Mouse (Mus musculus) CH12.LX (cell line): ENCODE results near the gene Lrrc8c. TPM values are rescaled to one million over a fixed set of nuclear protein-coding genes. Genes with fewer than 3 reads are reported as not detected.

Source experiments
- DNase-seq: peaks from one replicate; pipeline ENCODE4 v3.0.0-alpha.2; 2013; ENCODE audit errors: extremely low read depth
- H3K27ac ChIP-seq: 2 replicates; pipeline ENCODE4 v1.5.1; 2012; ENCODE audit warnings: low read depth, mild to moderate bottlenecking, control low read depth, moderate library complexity; ENCODE audit not compliant: insufficient read depth
- H3K27me3 ChIP-seq: replicated peaks from 2 replicates; pipeline ENCODE3; 2012; ENCODE audit warnings: inconsistent platforms
- H3K36me3 ChIP-seq, 2 experiments: replicated peaks in 1 of 2; 2 replicates each; pipeline versions ENCODE3 to v1.6.1; 2012; ENCODE audit warnings: inconsistent platforms in 1 of 2, low read length in 1 of 2, mild to moderate bottlenecking in 1 of 2, mixed read lengths in 1 of 2, moderate library complexity in 1 of 2; ENCODE audit not compliant: control insufficient read depth in 1 of 2, insufficient read depth in 1 of 2
- H3K4me1 ChIP-seq, 2 experiments: 2 replicates each; pipeline ENCODE4 v1.6.1; 2012; ENCODE audit warnings: inconsistent platforms in 1 of 2, moderate library complexity in 1 of 2; ENCODE audit not compliant: insufficient read depth in 2 of 2, control insufficient read depth in 1 of 2
- H3K4me2 ChIP-seq: 2 replicates; pipeline ENCODE4 v1.6.1; 2012; ENCODE audit warnings: low read depth, mild to moderate bottlenecking, control low read depth; ENCODE audit not compliant: poor library complexity, insufficient read depth, severe bottlenecking
- H3K4me3 ChIP-seq, 3 experiments: fragments of 150-350 bp in 1 of 3; sonication (generic) in 1 of 3; replicated peaks in 1 of 3; 2 replicates each; pipeline versions ENCODE3 to v1.5.1; 2011 to 2012; ENCODE audit warnings: low read depth in 2 of 3, low read length in 2 of 3, mild to moderate bottlenecking in 2 of 3, moderate library complexity in 2 of 3, control low read depth in 1 of 3, improper control_type of control experiment in 1 of 3, inconsistent platforms in 1 of 3, mixed read lengths in 1 of 3; ENCODE audit not compliant: poor library complexity in 1 of 3
- H3K79me2 ChIP-seq: replicated peaks from 2 replicates; pipeline ENCODE4 v1.6.1; 2012; ENCODE audit warnings: mild to moderate bottlenecking, moderate library complexity; ENCODE audit not compliant: control insufficient read depth, poor library complexity, insufficient read depth, severe bottlenecking; ENCODE audit errors: extremely low read depth
- H3K9ac ChIP-seq: 2 replicates; pipeline ENCODE4 v1.6.1; 2012; ENCODE audit warnings: low read depth, mild to moderate bottlenecking, control low read depth, moderate library complexity; ENCODE audit not compliant: insufficient read depth
- H3K9me3 ChIP-seq: replicated peaks from 2 replicates; pipeline ENCODE3; 2012; ENCODE audit warnings: low read length, inconsistent platforms, mixed read lengths
- BHLHE40 ChIP-seq: IDR thresholded peaks from 2 replicates; pipeline ENCODE4 v1.6.1; 2011; ENCODE audit warnings: mild to moderate bottlenecking, low read depth, low read length, improper control_type of control experiment
- CHD2 ChIP-seq: IDR thresholded peaks from 2 replicates; pipeline ENCODE4 v1.6.1; 2011; ENCODE audit warnings: low read length, improper control_type of control experiment
- CTCF ChIP-seq, 2 experiments: IDR thresholded peaks in 1 of 2; conservative IDR thresholded peaks in 1 of 2; 2 replicates each; pipeline ENCODE4 v1.5.1; 2011 to 2012; ENCODE audit warnings: low read depth in 2 of 2, low read length in 2 of 2, improper control_type of control experiment in 1 of 2, inconsistent platforms in 1 of 2, mild to moderate bottlenecking in 1 of 2, moderate library complexity in 1 of 2
- ETS1 ChIP-seq: conservative IDR thresholded peaks from 2 replicates; pipeline ENCODE4 v1.6.1; 2012; ENCODE audit warnings: low read depth, mild to moderate bottlenecking, inconsistent platforms, low read length, improper control_type of control experiment, moderate library complexity
- GABPA ChIP-seq: IDR thresholded peaks from 2 replicates; pipeline ENCODE4 v1.6.1; 2012; ENCODE audit warnings: low read depth, low read length, improper control_type of control experiment, inconsistent platforms; ENCODE audit not compliant: insufficient replicate concordance
- JUN ChIP-seq: IDR thresholded peaks from 2 replicates; pipeline ENCODE4 v1.6.1; 2011; ENCODE audit warnings: low read depth, mild to moderate bottlenecking, low read length, improper control_type of control experiment, moderate library complexity; ENCODE audit not compliant: insufficient read depth
- MAX ChIP-seq: IDR thresholded peaks from 2 replicates; pipeline ENCODE4 v1.6.1; 2011; ENCODE audit warnings: low read length, improper control_type of control experiment
- MAZ ChIP-seq: IDR thresholded peaks from 2 replicates; pipeline ENCODE4 v1.6.1; 2012; ENCODE audit warnings: low read depth, mild to moderate bottlenecking, inconsistent platforms, low read length, improper control_type of control experiment, moderate library complexity
- MXI1 ChIP-seq: IDR thresholded peaks from 2 replicates; pipeline ENCODE4 v1.6.1; 2011; ENCODE audit warnings: mild to moderate bottlenecking, low read depth, low read length, improper control_type of control experiment
- NELFE ChIP-seq: IDR thresholded peaks from 2 replicates; pipeline ENCODE4 v1.6.1; 2011; ENCODE audit warnings: low read depth, low read length, improper control_type of control experiment
- NRF1 ChIP-seq: IDR thresholded peaks from 2 replicates; pipeline ENCODE4 v1.6.1; 2014; ENCODE audit warnings: low read depth, mild to moderate bottlenecking, inconsistent platforms, low read length, improper control_type of control experiment, moderate library complexity
- PAX5 ChIP-seq: IDR thresholded peaks from 2 replicates; pipeline ENCODE4 v1.6.1; 2012; ENCODE audit warnings: low read length, inconsistent platforms, mixed read lengths
- POLR2A ChIP-seq: IDR thresholded peaks from 2 replicates; pipeline ENCODE4 v1.6.1; 2011; ENCODE audit warnings: low read depth, mild to moderate bottlenecking, improper control_type of control experiment, low read length
- RCOR1 ChIP-seq: conservative IDR thresholded peaks from 2 replicates; pipeline ENCODE4 v1.6.1; 2012; ENCODE audit warnings: low read depth, mild to moderate bottlenecking, inconsistent platforms, low read length, improper control_type of control experiment
- SIN3A ChIP-seq: IDR thresholded peaks from 2 replicates; pipeline ENCODE4 v1.6.1; 2012; ENCODE audit warnings: low read length, improper control_type of control experiment, inconsistent platforms
- TCF12 ChIP-seq: IDR thresholded peaks from 2 replicates; pipeline ENCODE4 v1.6.1; 2014; ENCODE audit warnings: low read depth, mild to moderate bottlenecking, inconsistent platforms, low read length, improper control_type of control experiment
- USF2 ChIP-seq: conservative IDR thresholded peaks from 2 replicates; pipeline ENCODE4 v1.6.1; 2011; ENCODE audit warnings: low read depth, low read length, improper control_type of control experiment
- ZC3H11A ChIP-seq: IDR thresholded peaks from 2 replicates; pipeline ENCODE4 v1.6.1; 2012; ENCODE audit warnings: low read depth, mild to moderate bottlenecking, inconsistent platforms, low read length, improper control_type of control experiment
- ZMIZ1 ChIP-seq: IDR thresholded peaks from 2 replicates; pipeline ENCODE4 v1.6.1; 2012; ENCODE audit warnings: low read depth, mild to moderate bottlenecking, inconsistent platforms, low read length, improper control_type of control experiment
- ZNF384 ChIP-seq: IDR thresholded peaks from 2 replicates; pipeline ENCODE4 v1.6.1; 2012; ENCODE audit warnings: low read depth, low read length, improper control_type of control experiment, inconsistent platforms
- dilution Hi-C: fragments of 300-500 bp; cut with MboI; formaldehyde crosslinking; loops from 2 replicates; pipeline ENCODE4 v1.14.3; 2020; ENCODE audit warnings: low sequenced_read_pairs; ENCODE audit not compliant: extremely low pct_unique_long_range_greater_than_20kb, extremely low pct_ligation_motif_present
- in situ Hi-C: fragments of 300-500 bp; cut with MboI; formaldehyde crosslinking; loops from 3 replicates; pipeline ENCODE4 v1.14.3; 2019; ENCODE audit warnings: low sequenced_read_pairs, low pct_ligation_motif_present, low pct_unique_long_range_greater_than_20kb, mixed read lengths
- polyA plus RNA-seq: library from polyadenylated mRNA; unstranded; fragments of >175 nt; gene quantifications from 2 replicates; pipeline ENCODE4 v1.2.1, GENCODE M21; 2012; ENCODE audit warnings: low read depth; ENCODE audit not compliant: insufficient read length
- total RNA-seq, 2 experiments: library from RNA; depleted of rRNA; stranded (reverse); fragments of 300-350 nt in 1 of 2; fragments of >200 nt in 1 of 2; gene quantifications; 2 replicates each; pipeline ENCODE4 v1.2.3; 2012 to 2014

The Lrrc8c gene
- total and polyA plus RNA-seq, 3 experiments: 3.3 to 10.3 (median 5.9) TPM

- no peaks in the 10 kb centered on the region for H3K36me3 ChIP-seq
Measured at GRCm38 (mm10) chr5:105484247-105484646, 34.9 kb upstream of the Lrrc8c start.

DNA sequence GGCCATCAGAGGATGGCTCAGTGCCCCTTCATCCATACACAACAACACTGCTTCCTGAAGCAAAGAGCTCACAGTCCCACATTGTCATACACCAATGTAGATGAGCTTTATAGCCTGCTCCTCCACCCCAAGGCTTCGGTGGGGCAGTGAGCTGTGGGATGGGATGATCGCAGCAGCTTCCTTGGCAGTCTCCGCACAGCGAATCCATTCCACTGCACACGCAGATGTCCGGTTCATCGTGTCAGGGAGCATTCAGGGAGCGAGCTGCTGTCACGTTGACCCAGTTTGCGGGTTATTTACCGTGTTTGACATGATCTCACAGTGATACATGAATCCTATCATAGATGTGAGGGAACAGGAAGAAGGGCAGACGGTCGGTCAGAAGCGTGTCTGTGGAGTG lies 34.3 kb upstream of the Lrrc8c start:
- dilution Hi-C loops (no loop called here), in situ Hi-C loops (no loop called here)
- Histone ChIP-seq H3K79me2 (no peaks in the 10 kb centered on the region), H3K27me3 (no peaks in the 10 kb centered on the region), H3K9ac (no peak overlapping the region), H3K9me3 (no peaks in the 10 kb centered on the region), H3K4me3 (no peak overlapping the region), H3K36me3 (no peaks in the 10 kb centered on the region), H3K4me1 (no peaks in the 10 kb centered on the region)
- DNase-seq: no peak
- no peak for TF ChIP-seq MAZ
- TF ChIP-seq CTCF (conservative IDR thresholded peaks at IDR 0.05 in 1 of 2, IDR thresholded peaks at IDR 0.05 in 1 of 2; ENCODE audit: low read depth in 2 of 2, low read length in 2 of 2): no peak
- TF ChIP-seq CHD2: no peak
- no peak for TF ChIP-seq RCOR1
- TF ChIP-seq ZMIZ1: no peak
- TF ChIP-seq JUN: no peak
- no peak for TF ChIP-seq ZC3H11A
- TF ChIP-seq NRF1: no peak
- no peak for TF ChIP-seq USF2
- TF ChIP-seq ZNF384: no peak
- TF ChIP-seq ETS1: no peak
- TF ChIP-seq PAX5: no peak
- TF ChIP-seq BHLHE40: no peak
- TF ChIP-seq POLR2A: no peak
- TF ChIP-seq MXI1: no peak
- TF ChIP-seq TCF12: no peak
- no peak for TF ChIP-seq GABPA
- TF ChIP-seq SIN3A: no peak
- no peak for TF ChIP-seq NELFE
- TF ChIP-seq, all 38 proteins: peak for 0
- H3K27ac ChIP-seq: no peak overlapping the region
- H3K4me2 ChIP-seq: no peak overlapping the region

More at GRCm38 (mm10) chr5:105484247-105484646, 34.9 kb upstream of the Lrrc8c start:
- DNase-seq: no peak
- Histone ChIP-seq H3K27ac (no peak overlapping the region), H3K79me2 (no peaks in the 10 kb centered on the region), H3K9ac (no peak overlapping the region), H3K9me3 (no peaks in the 10 kb centered on the region), H3K4me1 (no peaks in the 10 kb centered on the region), H3K4me2 (no peak overlapping the region), H3K4me3 (no peak overlapping the region), H3K27me3 (no peaks in the 10 kb centered on the region)
- TF ChIP-seq MAX (no peak), BHLHE40 (no peak), MAZ (no peak), TCF12 (no peak)
- in situ Hi-C loops (no loop called here), dilution Hi-C loops (no loop called here)
